Mouse (Mus musculus) forebrain, embryonic 16.5 days (tissue): ENCODE results near the gene Creb3. TPM values are rescaled to one million over a fixed set of nuclear protein-coding genes. Genes with fewer than 3 reads are reported as not detected.
A peak's percentile ranks its signal among the peaks of the same experiment; 100 is the strongest.

Source experiments
- ATAC-seq: fragments of 200-750 bp; cut with Nextera tagmentation; 2 replicates; pipeline ENCODE4 v1.8.0; 2017; ENCODE audit warnings: mild to moderate bottlenecking, moderate library complexity
- H3K27ac ChIP-seq: fragments of 300-500 bp; sonication (generic); 2 replicates; pipeline ENCODE4 v1.5.1; 2014; ENCODE audit warnings: low read length, control low read depth
- H3K27me3 ChIP-seq: fragments of 300-500 bp; sonication (generic); replicated peaks from 2 replicates; pipeline ENCODE4 v1.6.1; 2014; ENCODE audit warnings: low read length; ENCODE audit not compliant: control insufficient read depth, insufficient read depth
- H3K36me3 ChIP-seq: fragments of 300-500 bp; sonication (generic); 2 replicates; pipeline ENCODE4 v1.6.1; 2014; ENCODE audit not compliant: control insufficient read depth, insufficient read depth
- H3K4me1 ChIP-seq: fragments of 300-500 bp; sonication (generic); replicated peaks from 2 replicates; pipeline ENCODE4 v1.6.1; 2014; ENCODE audit warnings: low read length; ENCODE audit not compliant: control insufficient read depth, insufficient read depth
- H3K4me2 ChIP-seq: fragments of 300-500 bp; sonication (generic); 2 replicates; pipeline ENCODE4 v1.6.1; 2014; ENCODE audit warnings: mild to moderate bottlenecking, low read length, control low read depth
- H3K4me3 ChIP-seq: fragments of 300-500 bp; sonication (generic); replicated peaks from 2 replicates; pipeline ENCODE4 v1.5.1; 2014; ENCODE audit warnings: mild to moderate bottlenecking, low read length, control low read depth
- H3K9ac ChIP-seq: fragments of 300-500 bp; sonication (generic); replicated peaks from 2 replicates; pipeline ENCODE4 v1.6.1; 2014; ENCODE audit warnings: low read depth, low read length, control low read depth
- H3K9me3 ChIP-seq: fragments of 300-500 bp; sonication (generic); 2 replicates; pipeline ENCODE4 v1.6.1; 2016; ENCODE audit warnings: low read length; ENCODE audit not compliant: control insufficient read depth
- WGBS: fragments of 180-500 bp; shearing (Covaris S2); extraction: QIAGEN DNeasy Blood & Tissue Kit; methylation state at CpG from one replicate; pipeline ENCODE4 v1.1.7; 2014; 5-methylcytosine and 5-hydroxymethylcytosine counted together
- polyA plus RNA-seq: library from polyadenylated mRNA; unstranded; fragments of >200 nt; fragmentation: Nextera tagmentation; extraction: Ambion mirVana; gene quantifications from 2 replicates; pipeline ENCODE4 v1.2.1, GENCODE M21; 2015

Creb3 gene
- polyA plus RNA-seq, 1 experiment from 2014 or later = 91.1 TPM

- Histone ChIP-seq H3K4me1 (peaks cover 39% of the 10 kb centered on the region), H3K4me2 (peak overlapping the region; percentile 95), H3K9ac (peak overlapping the region; percentile 97), H3K36me3 (peaks cover 29% of the 10 kb centered on the region), H3K4me3 (peak overlapping the region; percentile 72), H3K9me3 (no peaks in the 10 kb centered on the region), H3K27ac (peak overlapping the region; percentile 95), H3K27me3 (no peaks in the 10 kb centered on the region)
- ATAC-seq = peak; percentile 8
- 7% methylated on average over 22 of the region's 22 CpGs for WGBS
Observed at GRCm38 (mm10) chr4:43562769-43563600, 853 bp downstream of the Creb3 start.

GRCm38 (mm10) chr4:43563601-43563875, 1.4 kb downstream of the Creb3 start:
- H3K4me2 ChIP-seq = peak overlapping the region; percentile 95
- H3K27me3 ChIP-seq = no peaks in the 10 kb centered on the region
- no peak for ATAC-seq
- H3K9me3 ChIP-seq = no peaks in the 10 kb centered on the region
- no peak overlapping the region for H3K27ac ChIP-seq
- peak overlapping the region; percentile 97; the same call in 1 of the 2 replicates for H3K9ac ChIP-seq
- 84% methylated on average over 4 of the region's 4 CpGs for WGBS
- H3K4me1 ChIP-seq = peaks cover 39% of the 10 kb centered on the region
- H3K36me3 ChIP-seq = peaks cover 33% of the 10 kb centered on the region
- H3K4me3 ChIP-seq = peak overlapping the region; percentile 72; the same call in 1 of the 2 replicates

- Histone ChIP-seq H3K4me2 (no peak overlapping the region), H3K4me3 (no peak overlapping the region), H3K36me3 (peaks cover 39% of the 10 kb centered on the region), H3K9ac (no peak overlapping the region), H3K27ac (no peak overlapping the region), H3K9me3 (no peaks in the 10 kb centered on the region), H3K4me1 (peaks cover 33% of the 10 kb centered on the region), H3K27me3 (no peaks in the 10 kb centered on the region)
- WGBS = 26% methylated on average over 2 of the region's 2 CpGs
- ATAC-seq = no peak
Observed at GRCm38 (mm10) chr4:43564231-43564630, 2.1 kb downstream of the Creb3 start.

GRCm38 (mm10) chr4:43567140-43567539, 5.0 kb downstream of the Creb3 start:
- no peak for ATAC-seq
- Histone ChIP-seq H3K36me3 (peaks cover 55% of the 10 kb centered on the region), H3K9me3 (no peaks in the 10 kb centered on the region), H3K27me3 (no peaks in the 10 kb centered on the region), H3K4me3 (no peak overlapping the region), H3K9ac (no peak overlapping the region), H3K4me2 (no peak overlapping the region), H3K4me1 (peaks cover 13% of the 10 kb centered on the region), H3K27ac (no peak overlapping the region)
- 92% methylated on average over 9 of the region's 9 CpGs for WGBS

- peaks cover 49% of the 10 kb centered on the region for H3K36me3 ChIP-seq
- no peak overlapping the region for H3K4me2 ChIP-seq
- ATAC-seq = no peak
- H3K27ac ChIP-seq = no peak overlapping the region
- no peaks in the 10 kb centered on the region for H3K9me3 ChIP-seq
- peaks cover 22% of the 10 kb centered on the region for H3K4me1 ChIP-seq
- WGBS = 86% methylated on average over 6 of the region's 6 CpGs
- no peak overlapping the region for H3K9ac ChIP-seq
- no peaks in the 10 kb centered on the region for H3K27me3 ChIP-seq
- no peak overlapping the region for H3K4me3 ChIP-seq
Observed at GRCm38 (mm10) chr4:43571395-43572045, 9.4 kb downstream of the Creb3 start.

- H3K4me1 ChIP-seq = peaks cover 37% of the 10 kb centered on the region
- H3K27me3 ChIP-seq = no peaks in the 10 kb centered on the region
- WGBS = 92% methylated on average over 4 of the region's 4 CpGs
- H3K9ac ChIP-seq = no peak overlapping the region
- no peaks in the 10 kb centered on the region for H3K9me3 ChIP-seq
- no peak overlapping the region for H3K4me2 ChIP-seq
- H3K4me3 ChIP-seq = no peak overlapping the region
- no peak overlapping the region for H3K27ac ChIP-seq
- peaks cover 34% of the 10 kb centered on the region for H3K36me3 ChIP-seq
- ATAC-seq = no peak
Observed at GRCm38 (mm10) chr4:43573561-43573960, 11.4 kb downstream of the Creb3 start.

- Histone ChIP-seq H3K4me1 (peaks cover 47% of the 10 kb centered on the region), H3K27me3 (no peaks in the 10 kb centered on the region), H3K4me3 (peak overlapping the region; percentile 9; the same call in 1 of the 2 replicates), H3K27ac (no peak overlapping the region), H3K4me2 (peak overlapping the region; percentile 49), H3K36me3 (peaks cover 21% of the 10 kb centered on the region), H3K9ac (0 out of 2 replicates have a peak overlapping the region, but pooled peaks have one; percentile 3), H3K9me3 (no peaks in the 10 kb centered on the region)
- WGBS = 20% methylated on average over 2 of the region's 2 CpGs
- no peak for ATAC-seq
Observed at GRCm38 (mm10) chr4:43575356-43575755, 13.2 kb downstream of the Creb3 start.

- no peaks in the 10 kb centered on the region for H3K27me3 ChIP-seq
- ATAC-seq = no peak
- H3K9me3 ChIP-seq = no peaks in the 10 kb centered on the region
- H3K4me3 ChIP-seq = peak overlapping the region; percentile 95
- no peak overlapping the region for H3K27ac ChIP-seq
- H3K36me3 ChIP-seq = peaks cover 18% of the 10 kb centered on the region
- H3K9ac ChIP-seq = peak overlapping the region; percentile 96
- H3K4me1 ChIP-seq = peaks cover 47% of the 10 kb centered on the region
- WGBS = 56% methylated on average over 8 of the region's 8 CpGs
- H3K4me2 ChIP-seq = peak overlapping the region; percentile 83
Observed at GRCm38 (mm10) chr4:43577237-43577881, 15.2 kb downstream of the Creb3 start.
